Mouse (Mus musculus) liver, embryonic 14.5 days (tissue): ENCODE results near the gene Ppp1r13l. TPM values are rescaled to one million over a fixed set of nuclear protein-coding genes. Genes with fewer than 3 reads are reported as not detected.

Experiments used
- ATAC-seq: fragments of 200-750 bp; cut with Nextera tagmentation; 2 replicates; pipeline ENCODE4 v1.8.0; 2017; ENCODE audit warnings: moderate number of reproducible peaks, mild to moderate bottlenecking, moderate library complexity; ENCODE audit not compliant: insufficient read depth
- DNase-seq, 3 experiments: peaks; one replicate each; pipeline ENCODE4 v3.0.0-alpha.2; 2012 to 2013; ENCODE audit warnings: low read depth in 3 of 3, low spot score in 3 of 3
- H3K27ac ChIP-seq: fragments of 300-500 bp; sonication (generic); 2 replicates; pipeline ENCODE4 v1.5.1; 2014; ENCODE audit warnings: moderate library complexity, mild to moderate bottlenecking, control low read depth, inconsistent platforms
- H3K27me3 ChIP-seq: fragments of 300-500 bp; sonication (generic); 2 replicates; pipeline ENCODE4 v1.6.1; 2014; ENCODE audit warnings: mild to moderate bottlenecking, low read length, moderate library complexity; ENCODE audit not compliant: control insufficient read depth, insufficient read depth
- H3K36me3 ChIP-seq: fragments of 300-500 bp; sonication (generic); replicated peaks from 2 replicates; pipeline ENCODE4 v1.6.1; 2014; ENCODE audit warnings: low read depth; ENCODE audit not compliant: control insufficient read depth, insufficient read depth
- H3K4me1 ChIP-seq, 2 experiments: fragments of 200-500 bp in 1 of 2; fragments of 300-500 bp in 1 of 2; sonication (generic) in 1 of 2; replicated peaks; 2 replicates each; pipeline ENCODE4 v1.6.1; 2012 to 2014; ENCODE audit warnings: antibody characterized with exemption in 1 of 2, inconsistent platforms in 1 of 2, low read length in 1 of 2; ENCODE audit not compliant: control insufficient read depth in 2 of 2, insufficient read depth in 2 of 2
- H3K4me2 ChIP-seq: fragments of 300-500 bp; sonication (generic); 2 replicates; pipeline ENCODE4 v1.6.1; 2014; ENCODE audit warnings: low read depth, mild to moderate bottlenecking, control low read depth, moderate library complexity
- H3K4me3 ChIP-seq, 2 experiments: fragments of 200-500 bp in 1 of 2; fragments of 300-500 bp in 1 of 2; sonication (generic) in 1 of 2; 2 replicates each; pipeline ENCODE4 v1.5.1; 2012 to 2014; ENCODE audit warnings: low read depth in 2 of 2, low read length in 2 of 2, mild to moderate bottlenecking in 2 of 2, control low read depth in 1 of 2, inconsistent platforms in 1 of 2, moderate library complexity in 1 of 2; ENCODE audit not compliant: insufficient read depth in 1 of 2
- H3K9ac ChIP-seq: fragments of 300-500 bp; sonication (generic); replicated peaks from 2 replicates; pipeline ENCODE4 v1.6.1; 2014; ENCODE audit warnings: mild to moderate bottlenecking, control low read depth, moderate library complexity
- H3K9me3 ChIP-seq: fragments of 300-500 bp; sonication (generic); 2 replicates; pipeline ENCODE4 v1.6.1; 2016; ENCODE audit warnings: low read length, mixed read lengths; ENCODE audit not compliant: control insufficient read depth
- CTCF ChIP-seq: IDR thresholded peaks from 2 replicates; pipeline ENCODE4 v1.5.1; 2016; ENCODE audit warnings: antibody characterized with exemption, low read depth, control low read depth
- EP300 ChIP-seq: IDR thresholded peaks from 2 replicates; pipeline ENCODE4 v1.6.1; 2016; ENCODE audit warnings: antibody characterized with exemption, low read depth
- WGBS: fragments of 180-500 bp; shearing (Covaris S2); extraction: QIAGEN DNeasy Blood & Tissue Kit; methylation state at CpG from one replicate; pipeline ENCODE4 v1.1.7; 2014; ENCODE audit not compliant: insufficient replicate concordance; 5-methylcytosine and 5-hydroxymethylcytosine counted together
- polyA plus RNA-seq, 2 experiments: library from polyadenylated mRNA; depleted of rRNA in 1 of 2; stranded (reverse) in 1 of 2; unstranded in 1 of 2; fragments of >200 nt; fragmentation: Nextera tagmentation in 1 of 2; extraction: Ambion mirVana in 1 of 2; gene quantifications; 2 replicates each; pipeline versions ENCODE4 v1.2.1 to v1.2.3; 2012 to 2014

Gene Ppp1r13l
- polyA plus RNA-seq, 2 experiments = 0.65 to 2.3 TPM

- no peak overlapping the region for H3K4me3 ChIP-seq
- no peak for ATAC-seq
- no peaks in the 10 kb centered on the region for H3K4me1 ChIP-seq
- H3K36me3 ChIP-seq = no peaks in the 10 kb centered on the region
- H3K27me3 ChIP-seq = peaks cover 5% of the 10 kb centered on the region
- no peak overlapping the region for H3K9ac ChIP-seq
- DNase-seq = no peak
- no peak for TF ChIP-seq CTCF
- no peak for TF ChIP-seq EP300
- H3K9me3 ChIP-seq = no peaks in the 10 kb centered on the region
- H3K4me2 ChIP-seq = no peak overlapping the region
- WGBS = 18% methylated on average over 16 of the region's 16 CpGs
- no peak overlapping the region for H3K27ac ChIP-seq
Observed at GRCm38 (mm10) chr7:19368380-19368779, 8.8 kb downstream of the Ppp1r13l start.

- ATAC-seq (peak; percentile 40; the same call in 1 of the 2 replicates), DNase-seq (no peak)
- peak; percentile 85 for TF ChIP-seq CTCF
- TF ChIP-seq EP300 = no peak
- no peaks in the 10 kb centered on the region for H3K9me3 ChIP-seq
- peak overlapping the region in 1 of 2 experiments; percentile 25; a peak in 1 of 4 replicates for H3K4me3 ChIP-seq
- peak overlapping the region; percentile 57 for H3K4me2 ChIP-seq
- H3K4me1 ChIP-seq = no peaks in the 10 kb centered on the region
- H3K9ac ChIP-seq = 0 out of 2 replicates have a peak overlapping the region, but pooled peaks have one; percentile 7
- 13% methylated on average over 46 of the region's 46 CpGs for WGBS
- no peak overlapping the region for H3K27ac ChIP-seq
- no peaks in the 10 kb centered on the region for H3K36me3 ChIP-seq
- peaks cover 5% of the 10 kb centered on the region for H3K27me3 ChIP-seq
Observed at GRCm38 (mm10) chr7:19369823-19370425, 10.4 kb downstream of the Ppp1r13l start.

- TF ChIP-seq EP300 = no peak
- no peak for TF ChIP-seq CTCF
- DNase-seq (no peak), ATAC-seq (no peak)
- Histone ChIP-seq H3K27me3 (peaks cover 5% of the 10 kb centered on the region), H3K4me3 (no peak overlapping the region), H3K27ac (no peak overlapping the region), H3K9ac (no peak overlapping the region), H3K36me3 (no peaks in the 10 kb centered on the region), H3K4me1 (no peaks in the 10 kb centered on the region), H3K9me3 (no peaks in the 10 kb centered on the region), H3K4me2 (no peak overlapping the region)
- WGBS = 65% methylated on average over 2 of the region's 2 CpGs
Observed at GRCm38 (mm10) chr7:19373367-19373766, 13.8 kb downstream of the Ppp1r13l start.

GRCm38 (mm10) chr7:19375368-19375767 lies 15.8 kb downstream of the Ppp1r13l start:
- ATAC-seq (no peak), DNase-seq (no peak)
- H3K36me3 ChIP-seq = no peaks in the 10 kb centered on the region
- no peak overlapping the region for H3K9ac ChIP-seq
- H3K4me2 ChIP-seq = no peak overlapping the region
- 71% methylated on average over 18 of the region's 18 CpGs for WGBS
- no peak overlapping the region for H3K27ac ChIP-seq
- no peaks in the 10 kb centered on the region for H3K9me3 ChIP-seq
- no peaks in the 10 kb centered on the region for H3K27me3 ChIP-seq
- H3K4me3 ChIP-seq = no peak overlapping the region
- no peak for TF ChIP-seq EP300
- TF ChIP-seq CTCF = no peak
- no peaks in the 10 kb centered on the region for H3K4me1 ChIP-seq

- DNase-seq (no peak), ATAC-seq (0 out of 2 replicates have a peak, but pooled peaks have one; percentile 33)
- WGBS = 75% methylated on average over 4 of the region's 4 CpGs
- H3K9me3 ChIP-seq = no peaks in the 10 kb centered on the region
- TF ChIP-seq CTCF (no peak), EP300 (no peak)
- no peaks in the 10 kb centered on the region for H3K36me3 ChIP-seq
- no peak overlapping the region for H3K9ac ChIP-seq
- no peaks in the 10 kb centered on the region for H3K27me3 ChIP-seq
- no peak overlapping the region for H3K4me3 ChIP-seq
- H3K4me2 ChIP-seq = no peak overlapping the region
- no peak overlapping the region for H3K27ac ChIP-seq
- H3K4me1 ChIP-seq = no peaks in the 10 kb centered on the region
Observed at GRCm38 (mm10) chr7:19376019-19376418, 16.5 kb downstream of the Ppp1r13l start.
